Mouse (Mus musculus) kidney, embryonic 15.5 days (tissue): ENCODE measurements at regions not wholly inside any gene's neighbourhood (a gene's known extent, or its start where the extent isn't known, plus 50 kb on each side); places are given as distances from the start of the nearest gene placed in this dataset.

Source experiments
- ATAC-seq: fragments of 200-750 bp; cut with Nextera tagmentation; replicated peaks from 2 replicates; pipeline ENCODE4 v1.8.0; 2017; ENCODE audit warnings: moderate TSS enrichment; ENCODE audit not compliant: low FRiP score
- H3K27ac ChIP-seq: fragments of 300-500 bp; sonication (generic); 2 replicates; pipeline ENCODE4 v1.5.1; 2015; ENCODE audit warnings: mild to moderate bottlenecking, inconsistent platforms
- H3K27me3 ChIP-seq: fragments of 300-500 bp; sonication (generic); 2 replicates; pipeline ENCODE4 v1.6.1; 2015; ENCODE audit warnings: inconsistent platforms
- H3K36me3 ChIP-seq: fragments of 300-500 bp; sonication (generic); 2 replicates; pipeline ENCODE4 v1.6.1; 2015; ENCODE audit warnings: inconsistent platforms
- H3K4me1 ChIP-seq: fragments of 300-500 bp; sonication (generic); 2 replicates; pipeline ENCODE4 v1.6.1; 2015; ENCODE audit warnings: inconsistent platforms
- H3K4me2 ChIP-seq: fragments of 300-500 bp; sonication (generic); 2 replicates; pipeline ENCODE4 v1.6.1; 2015; ENCODE audit warnings: moderate library complexity, mild to moderate bottlenecking, inconsistent platforms
- H3K4me3 ChIP-seq: fragments of 300-500 bp; sonication (generic); replicated peaks from 2 replicates; pipeline ENCODE4 v1.5.1; 2015; ENCODE audit warnings: mild to moderate bottlenecking, inconsistent platforms
- H3K9ac ChIP-seq: fragments of 300-500 bp; sonication (generic); 2 replicates; pipeline ENCODE4 v1.6.1; 2015; ENCODE audit warnings: mild to moderate bottlenecking, inconsistent platforms
- H3K9me3 ChIP-seq: fragments of 300-500 bp; sonication (generic); replicated peaks from 2 replicates; pipeline ENCODE4 v1.6.1; 2016; ENCODE audit warnings: inconsistent platforms
- WGBS: fragments of 180-500 bp; shearing (Covaris S2); methylation state at CpG from one replicate; pipeline ENCODE4 v1.1.7; 2015; ENCODE audit warnings: mixed read lengths; 5-methylcytosine and 5-hydroxymethylcytosine counted together

GRCm38 (mm10) chr15:88505491-88506119 is 94.5 kb upstream of the Zdhhc25 start:
- H3K36me3 ChIP-seq = no peaks in the 10 kb centered on the region
- WGBS = 78% methylated on average over 13 of the region's 13 CpGs
- no peak for ATAC-seq

GRCm38 (mm10) chr15:88507886-88508285 is 92.2 kb upstream of the Zdhhc25 start:
- 23% methylated on average over 2 of the region's 2 CpGs for WGBS
- Histone ChIP-seq H3K4me2 (no peak overlapping the region), H3K27me3 (no peaks in the 10 kb centered on the region)

More at GRCm38 (mm10) chr15:88505491-88506119, 94.5 kb upstream of the Zdhhc25 start:
- H3K4me1 ChIP-seq = no peaks in the 10 kb centered on the region
- no peak overlapping the region for H3K4me3 ChIP-seq
- no peak overlapping the region for H3K4me2 ChIP-seq
- no peaks in the 10 kb centered on the region for H3K9me3 ChIP-seq
- no peak overlapping the region for H3K27ac ChIP-seq
- H3K27me3 ChIP-seq = no peaks in the 10 kb centered on the region
- no peak overlapping the region for H3K9ac ChIP-seq

DNA sequence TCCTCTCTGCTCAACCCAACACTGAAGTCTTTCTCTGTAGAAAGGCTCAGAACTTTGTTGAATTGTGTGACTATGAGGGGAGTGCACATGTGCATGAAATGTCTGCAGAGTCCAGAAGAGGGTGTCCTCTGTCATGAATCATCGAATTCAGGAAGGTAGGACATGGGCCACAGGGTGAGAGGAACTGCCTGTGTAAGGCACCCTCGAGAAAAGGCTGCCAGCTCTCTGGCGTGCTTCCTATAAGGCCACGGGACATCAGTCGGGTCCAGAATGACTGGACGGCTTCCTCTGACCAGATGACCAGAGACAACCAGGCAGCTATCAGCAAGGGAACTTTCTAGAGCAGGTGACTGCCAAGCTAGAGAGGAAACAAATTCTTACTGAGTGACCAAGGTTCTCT is 91.1 kb upstream of the Zdhhc25 start:
- no peaks in the 10 kb centered on the region for H3K9me3 ChIP-seq
- no peak overlapping the region for H3K4me3 ChIP-seq
- H3K4me1 ChIP-seq = no peaks in the 10 kb centered on the region
- 77% methylated on average over 6 of the region's 6 CpGs for WGBS
- no peaks in the 10 kb centered on the region for H3K27me3 ChIP-seq
- ATAC-seq = no peak
- H3K4me2 ChIP-seq = no peak overlapping the region
- H3K36me3 ChIP-seq = no peaks in the 10 kb centered on the region
- H3K9ac ChIP-seq = no peak overlapping the region
- H3K27ac ChIP-seq = no peak overlapping the region

More at GRCm38 (mm10) chr15:88507886-88508285, 92.2 kb upstream of the Zdhhc25 start:
- Histone ChIP-seq H3K27ac (no peak overlapping the region), H3K36me3 (no peaks in the 10 kb centered on the region), H3K9me3 (no peaks in the 10 kb centered on the region), H3K4me1 (no peaks in the 10 kb centered on the region), H3K9ac (no peak overlapping the region), H3K4me3 (no peak overlapping the region)
- no peak for ATAC-seq

- no peaks in the 10 kb centered on the region for H3K27me3 ChIP-seq
- no peaks in the 10 kb centered on the region for H3K4me1 ChIP-seq
- no peak overlapping the region for H3K4me3 ChIP-seq
- no peak overlapping the region for H3K27ac ChIP-seq
- no peak for ATAC-seq
- H3K9me3 ChIP-seq = no peaks in the 10 kb centered on the region
- H3K9ac ChIP-seq = no peak overlapping the region
- no peak overlapping the region for H3K4me2 ChIP-seq
- H3K36me3 ChIP-seq = no peaks in the 10 kb centered on the region
- WGBS = 56% methylated on average over 2 of the region's 2 CpGs
These were observed 90.5 kb upstream of the Zdhhc25 start for GRCm38 (mm10) chr15:88509626-88510025.

DNA sequence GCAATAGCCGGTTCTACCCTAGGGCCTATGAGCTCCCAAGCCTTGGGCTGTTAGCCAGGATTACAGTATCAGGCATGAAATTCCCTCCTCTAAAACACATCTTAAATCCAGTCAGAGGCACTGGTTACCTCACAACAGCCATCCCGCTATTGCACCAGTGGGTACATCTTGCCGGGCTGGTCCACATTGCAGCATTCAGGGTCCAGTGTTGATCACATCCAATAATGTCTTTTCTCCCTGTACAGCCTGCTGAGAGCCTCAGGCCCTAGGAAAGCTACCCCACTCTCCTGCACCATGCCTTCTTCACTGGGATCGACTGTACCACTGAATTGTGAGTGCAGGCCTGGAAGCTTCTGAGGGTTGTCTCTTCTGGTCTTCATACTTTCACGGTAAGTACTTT is 86.0 kb upstream of the Zdhhc25 start:
- no peak for ATAC-seq
- H3K27ac ChIP-seq = no peak overlapping the region
- no peak overlapping the region for H3K4me3 ChIP-seq
- H3K4me2 ChIP-seq = no peak overlapping the region
- no peaks in the 10 kb centered on the region for H3K4me1 ChIP-seq
- no peaks in the 10 kb centered on the region for H3K27me3 ChIP-seq
- no peaks in the 10 kb centered on the region for H3K36me3 ChIP-seq
- H3K9ac ChIP-seq = no peak overlapping the region
- WGBS = 91% methylated on average over 5 of the region's 5 CpGs
- no peaks in the 10 kb centered on the region for H3K9me3 ChIP-seq

DNA sequence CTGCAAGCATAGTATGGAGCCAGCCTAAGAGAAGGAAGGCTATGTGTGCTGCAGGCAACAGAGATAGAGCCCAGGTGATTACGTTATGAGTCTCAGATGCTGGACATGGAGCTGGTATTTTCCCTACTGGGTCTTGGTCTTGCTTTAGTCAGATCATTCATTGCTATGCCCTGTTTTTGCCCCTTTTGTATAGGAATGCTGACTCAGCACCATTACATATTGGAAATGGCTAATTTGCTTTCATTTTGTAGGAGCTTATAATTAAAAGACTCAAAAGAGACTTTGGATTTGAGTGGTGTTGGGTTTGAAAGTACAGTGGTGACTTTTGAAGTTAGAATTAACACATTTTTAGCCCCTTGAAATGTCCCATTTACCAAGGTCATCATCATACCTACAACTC is 68.9 kb upstream of the Zdhhc25 start:
- no peaks in the 10 kb centered on the region for H3K27me3 ChIP-seq
- H3K9me3 ChIP-seq = no peaks in the 10 kb centered on the region; the same call in 1 of the 2 replicates
- no peak overlapping the region for H3K4me2 ChIP-seq
- H3K36me3 ChIP-seq = no peaks in the 10 kb centered on the region
- no peak overlapping the region for H3K9ac ChIP-seq
- ATAC-seq = no peak
- 93% methylated on average over 1 of the region's 1 CpGs for WGBS
- H3K27ac ChIP-seq = no peak overlapping the region
- no peak overlapping the region for H3K4me3 ChIP-seq
- no peaks in the 10 kb centered on the region for H3K4me1 ChIP-seq

DNA sequence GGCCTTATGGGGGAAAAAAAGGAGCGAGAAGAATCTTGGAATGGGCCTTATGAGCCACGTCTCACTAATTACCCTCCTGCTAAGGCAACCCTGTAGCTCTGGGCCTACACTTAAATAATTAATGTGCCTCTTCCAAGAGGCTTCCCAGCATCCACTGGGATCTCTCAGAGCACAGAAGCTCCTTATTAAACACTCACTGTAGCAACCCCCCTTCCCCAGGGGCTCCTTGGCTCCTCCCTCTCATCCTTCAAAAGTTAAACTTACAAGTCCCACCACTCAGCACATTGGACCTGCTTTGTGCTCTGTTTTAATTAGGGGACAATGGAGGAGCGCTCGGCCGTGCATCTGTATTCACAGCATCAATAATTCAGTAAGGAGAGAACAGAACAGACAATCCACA is 68.1 kb upstream of the Zdhhc25 start:
- Histone ChIP-seq H3K27me3 (no peaks in the 10 kb centered on the region), H3K36me3 (no peaks in the 10 kb centered on the region), H3K4me1 (no peaks in the 10 kb centered on the region), H3K9me3 (no peaks in the 10 kb centered on the region; the same call in 1 of the 2 replicates), H3K9ac (no peak overlapping the region), H3K4me2 (no peak overlapping the region), H3K4me3 (no peak overlapping the region), H3K27ac (no peak overlapping the region)
- ATAC-seq = no peak
- WGBS = 71% methylated on average over 5 of the region's 5 CpGs

DNA sequence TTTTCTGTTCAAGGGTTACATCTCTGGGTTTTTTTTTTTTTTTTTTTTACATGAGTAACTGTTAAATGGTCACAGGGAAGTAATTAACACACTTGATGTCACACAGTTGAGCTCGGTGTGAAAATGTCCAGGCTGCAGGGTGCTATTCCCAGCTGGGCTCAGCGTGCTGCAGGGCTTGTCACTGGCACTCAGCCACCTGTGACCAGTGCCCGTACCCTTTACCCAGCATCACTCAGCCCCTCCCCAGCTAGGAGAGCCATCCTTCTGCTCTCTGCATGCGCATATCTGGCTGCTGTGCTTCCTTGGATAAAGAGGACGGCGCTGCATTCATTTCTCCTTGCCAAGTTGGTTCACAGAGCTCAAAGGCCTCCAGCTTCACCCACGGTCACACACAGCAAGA is 66.7 kb upstream of the Zdhhc25 start:
- Histone ChIP-seq H3K9me3 (no peaks in the 10 kb centered on the region; the same call in 1 of the 2 replicates), H3K4me2 (no peak overlapping the region), H3K27ac (no peak overlapping the region), H3K9ac (no peak overlapping the region), H3K4me1 (no peaks in the 10 kb centered on the region), H3K36me3 (no peaks in the 10 kb centered on the region), H3K4me3 (no peak overlapping the region), H3K27me3 (no peaks in the 10 kb centered on the region)
- WGBS = 65% methylated on average over 7 of the region's 7 CpGs
- no peak for ATAC-seq

DNA sequence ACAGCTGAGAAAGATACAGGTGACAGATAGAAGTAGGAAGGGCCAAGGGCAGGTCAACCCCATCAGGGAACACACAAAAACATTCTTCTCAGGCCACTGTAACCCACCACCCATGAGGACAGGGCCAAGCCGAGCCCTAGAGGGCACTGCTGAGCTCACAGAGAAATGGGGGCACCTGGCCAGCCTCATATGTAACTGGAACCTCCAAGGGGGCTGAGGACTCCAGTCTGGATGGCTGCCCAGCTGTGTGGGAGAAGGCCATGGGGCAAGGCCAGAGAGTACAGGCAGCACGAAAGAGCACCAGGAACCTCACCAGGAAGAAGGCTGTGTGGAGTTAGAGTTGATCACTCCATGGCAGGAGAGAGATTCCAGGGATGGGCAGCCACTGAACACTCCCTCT is 64.6 kb upstream of the Zdhhc25 start:
- Histone ChIP-seq H3K4me1 (no peaks in the 10 kb centered on the region), H3K27ac (no peak overlapping the region), H3K36me3 (no peaks in the 10 kb centered on the region), H3K27me3 (no peaks in the 10 kb centered on the region), H3K9me3 (no peaks in the 10 kb centered on the region), H3K9ac (no peak overlapping the region), H3K4me3 (no peak overlapping the region), H3K4me2 (no peak overlapping the region)
- WGBS = 53% methylated on average over 2 of the region's 2 CpGs
- no peak for ATAC-seq

- Histone ChIP-seq H3K9ac (no peak overlapping the region), H3K4me1 (no peaks in the 10 kb centered on the region), H3K4me3 (no peak overlapping the region), H3K36me3 (no peaks in the 10 kb centered on the region), H3K9me3 (no peaks in the 10 kb centered on the region), H3K27me3 (no peaks in the 10 kb centered on the region), H3K4me2 (no peak overlapping the region), H3K27ac (no peak overlapping the region)
- ATAC-seq = no peak
- WGBS = 24% methylated on average over 10 of the region's 10 CpGs
These were observed 62.9 kb upstream of the Zdhhc25 start for GRCm38 (mm10) chr15:88537190-88537589.

- Histone ChIP-seq H3K4me3 (no peak overlapping the region), H3K9ac (no peak overlapping the region), H3K4me1 (no peaks in the 10 kb centered on the region), H3K36me3 (no peaks in the 10 kb centered on the region), H3K27ac (no peak overlapping the region), H3K9me3 (no peaks in the 10 kb centered on the region), H3K27me3 (no peaks in the 10 kb centered on the region), H3K4me2 (no peak overlapping the region)
- WGBS = 68% methylated on average over 2 of the region's 2 CpGs
- ATAC-seq = no peak
These were observed 57.5 kb upstream of the Zdhhc25 start for GRCm38 (mm10) chr15:88542567-88542966.

- Histone ChIP-seq H3K9ac (no peak overlapping the region), H3K4me2 (no peak overlapping the region), H3K4me1 (no peaks in the 10 kb centered on the region), H3K36me3 (no peaks in the 10 kb centered on the region), H3K27me3 (no peaks in the 10 kb centered on the region), H3K27ac (no peak overlapping the region), H3K4me3 (no peak overlapping the region), H3K9me3 (no peaks in the 10 kb centered on the region)
- ATAC-seq = no peak
- WGBS = 71% methylated on average over 5 of the region's 5 CpGs
These were observed 55.9 kb upstream of the Zdhhc25 start for GRCm38 (mm10) chr15:88544216-88544615.

GRCm38 (mm10) chr15:88548261-88548660 is 51.8 kb upstream of the Zdhhc25 start:
- Histone ChIP-seq H3K27me3 (no peaks in the 10 kb centered on the region), H3K4me1 (no peaks in the 10 kb centered on the region), H3K4me3 (no peak overlapping the region), H3K36me3 (no peaks in the 10 kb centered on the region), H3K9ac (no peak overlapping the region), H3K4me2 (no peak overlapping the region), H3K27ac (no peak overlapping the region), H3K9me3 (no peaks in the 10 kb centered on the region)
- WGBS = 63% methylated on average over 6 of the region's 6 CpGs
- ATAC-seq = no peak
